Mouse (Mus musculus) CH12.LX (cell line): ENCODE results near the gene Ttc30b. TPM values are rescaled to one million over a fixed set of nuclear protein-coding genes. Genes with fewer than 3 reads are reported as not detected.

Source experiments
- DNase-seq: peaks from one replicate; pipeline ENCODE4 v3.0.0-alpha.2; 2013; ENCODE audit errors: extremely low read depth
- H3K27ac ChIP-seq: 2 replicates; pipeline ENCODE4 v1.5.1; 2012; ENCODE audit warnings: low read depth, mild to moderate bottlenecking, control low read depth, moderate library complexity; ENCODE audit not compliant: insufficient read depth
- H3K27me3 ChIP-seq: replicated peaks from 2 replicates; pipeline ENCODE3; 2012; ENCODE audit warnings: inconsistent platforms
- H3K36me3 ChIP-seq, 2 experiments: replicated peaks in 1 of 2; 2 replicates each; pipeline versions ENCODE3 to v1.6.1; 2012; ENCODE audit warnings: inconsistent platforms in 1 of 2, low read length in 1 of 2, mild to moderate bottlenecking in 1 of 2, mixed read lengths in 1 of 2, moderate library complexity in 1 of 2; ENCODE audit not compliant: control insufficient read depth in 1 of 2, insufficient read depth in 1 of 2
- H3K4me1 ChIP-seq, 2 experiments: 2 replicates each; pipeline ENCODE4 v1.6.1; 2012; ENCODE audit warnings: inconsistent platforms in 1 of 2, moderate library complexity in 1 of 2; ENCODE audit not compliant: insufficient read depth in 2 of 2, control insufficient read depth in 1 of 2
- H3K4me2 ChIP-seq: 2 replicates; pipeline ENCODE4 v1.6.1; 2012; ENCODE audit warnings: low read depth, mild to moderate bottlenecking, control low read depth; ENCODE audit not compliant: poor library complexity, insufficient read depth, severe bottlenecking
- H3K4me3 ChIP-seq, 3 experiments: fragments of 150-350 bp in 1 of 3; sonication (generic) in 1 of 3; replicated peaks in 1 of 3; 2 replicates each; pipeline versions ENCODE3 to v1.5.1; 2011 to 2012; ENCODE audit warnings: low read depth in 2 of 3, low read length in 2 of 3, mild to moderate bottlenecking in 2 of 3, moderate library complexity in 2 of 3, control low read depth in 1 of 3, improper control_type of control experiment in 1 of 3, inconsistent platforms in 1 of 3, mixed read lengths in 1 of 3; ENCODE audit not compliant: poor library complexity in 1 of 3
- H3K79me2 ChIP-seq: replicated peaks from 2 replicates; pipeline ENCODE4 v1.6.1; 2012; ENCODE audit warnings: mild to moderate bottlenecking, moderate library complexity; ENCODE audit not compliant: control insufficient read depth, poor library complexity, insufficient read depth, severe bottlenecking; ENCODE audit errors: extremely low read depth
- H3K9ac ChIP-seq: 2 replicates; pipeline ENCODE4 v1.6.1; 2012; ENCODE audit warnings: low read depth, mild to moderate bottlenecking, control low read depth, moderate library complexity; ENCODE audit not compliant: insufficient read depth
- H3K9me3 ChIP-seq: replicated peaks from 2 replicates; pipeline ENCODE3; 2012; ENCODE audit warnings: low read length, inconsistent platforms, mixed read lengths
- BHLHE40 ChIP-seq: IDR thresholded peaks from 2 replicates; pipeline ENCODE4 v1.6.1; 2011; ENCODE audit warnings: mild to moderate bottlenecking, low read depth, low read length, improper control_type of control experiment
- CHD1 ChIP-seq: IDR thresholded peaks from 2 replicates; pipeline ENCODE4 v1.6.1; 2012; ENCODE audit warnings: low read depth, low read length, improper control_type of control experiment, inconsistent platforms
- CHD2 ChIP-seq: IDR thresholded peaks from 2 replicates; pipeline ENCODE4 v1.6.1; 2011; ENCODE audit warnings: low read length, improper control_type of control experiment
- E2F4 ChIP-seq: IDR thresholded peaks from 2 replicates; pipeline ENCODE4 v1.6.1; 2011; ENCODE audit warnings: low read depth, low read length, improper control_type of control experiment; ENCODE audit not compliant: insufficient replicate concordance
- ELF1 ChIP-seq: IDR thresholded peaks from 2 replicates; pipeline ENCODE4 v1.6.1; 2014; ENCODE audit warnings: low read depth, mild to moderate bottlenecking, inconsistent platforms, low read length, improper control_type of control experiment
- ETS1 ChIP-seq: conservative IDR thresholded peaks from 2 replicates; pipeline ENCODE4 v1.6.1; 2012; ENCODE audit warnings: low read depth, mild to moderate bottlenecking, inconsistent platforms, low read length, improper control_type of control experiment, moderate library complexity
- GABPA ChIP-seq: IDR thresholded peaks from 2 replicates; pipeline ENCODE4 v1.6.1; 2012; ENCODE audit warnings: low read depth, low read length, improper control_type of control experiment, inconsistent platforms; ENCODE audit not compliant: insufficient replicate concordance
- HCFC1 ChIP-seq: IDR thresholded peaks from 2 replicates; pipeline ENCODE4 v1.6.1; 2012; ENCODE audit warnings: low read depth, mild to moderate bottlenecking, inconsistent platforms, low read length, improper control_type of control experiment
- IRF4 ChIP-seq: IDR thresholded peaks from 2 replicates; pipeline ENCODE4 v1.6.1; 2014; ENCODE audit warnings: low read depth, mild to moderate bottlenecking, inconsistent platforms, low read length, improper control_type of control experiment
- JUN ChIP-seq: IDR thresholded peaks from 2 replicates; pipeline ENCODE4 v1.6.1; 2011; ENCODE audit warnings: low read depth, mild to moderate bottlenecking, low read length, improper control_type of control experiment, moderate library complexity; ENCODE audit not compliant: insufficient read depth
- JUND ChIP-seq: conservative IDR thresholded peaks from 2 replicates; pipeline ENCODE4 v1.6.1; 2011; ENCODE audit warnings: low read depth, low read length, improper control_type of control experiment
- KAT2A ChIP-seq: IDR thresholded peaks from 2 replicates; pipeline ENCODE4 v1.6.1; 2012; ENCODE audit warnings: low read length, improper control_type of control experiment, inconsistent platforms; ENCODE audit not compliant: insufficient replicate concordance
- MAFK ChIP-seq: IDR thresholded peaks from 2 replicates; pipeline ENCODE4 v1.6.1; 2011; ENCODE audit warnings: low read length, improper control_type of control experiment; ENCODE audit not compliant: insufficient replicate concordance
- MAX ChIP-seq: IDR thresholded peaks from 2 replicates; pipeline ENCODE4 v1.6.1; 2011; ENCODE audit warnings: low read length, improper control_type of control experiment
- MAZ ChIP-seq: IDR thresholded peaks from 2 replicates; pipeline ENCODE4 v1.6.1; 2012; ENCODE audit warnings: low read depth, mild to moderate bottlenecking, inconsistent platforms, low read length, improper control_type of control experiment, moderate library complexity
- MEF2A ChIP-seq: IDR thresholded peaks from 2 replicates; pipeline ENCODE4 v1.6.1; 2014; ENCODE audit warnings: low read depth, mild to moderate bottlenecking, inconsistent platforms, low read length, improper control_type of control experiment, borderline replicate concordance
- MXI1 ChIP-seq: IDR thresholded peaks from 2 replicates; pipeline ENCODE4 v1.6.1; 2011; ENCODE audit warnings: mild to moderate bottlenecking, low read depth, low read length, improper control_type of control experiment
- MYC ChIP-seq: IDR thresholded peaks from 2 replicates; pipeline ENCODE4 v1.6.1; 2011; ENCODE audit warnings: low read depth, mild to moderate bottlenecking, improper control_type of control experiment, low read length
- NELFE ChIP-seq: IDR thresholded peaks from 2 replicates; pipeline ENCODE4 v1.6.1; 2011; ENCODE audit warnings: low read depth, low read length, improper control_type of control experiment
- NRF1 ChIP-seq: IDR thresholded peaks from 2 replicates; pipeline ENCODE4 v1.6.1; 2014; ENCODE audit warnings: low read depth, mild to moderate bottlenecking, inconsistent platforms, low read length, improper control_type of control experiment, moderate library complexity
- PAX5 ChIP-seq: IDR thresholded peaks from 2 replicates; pipeline ENCODE4 v1.6.1; 2012; ENCODE audit warnings: low read length, inconsistent platforms, mixed read lengths
- POLR2A ChIP-seq: IDR thresholded peaks from 2 replicates; pipeline ENCODE4 v1.6.1; 2011; ENCODE audit warnings: low read depth, mild to moderate bottlenecking, improper control_type of control experiment, low read length
- RAD21 ChIP-seq: IDR thresholded peaks from 2 replicates; pipeline ENCODE4 v1.6.1; 2011; ENCODE audit warnings: low read depth, mild to moderate bottlenecking, low read length, improper control_type of control experiment, moderate library complexity
- RCOR1 ChIP-seq: conservative IDR thresholded peaks from 2 replicates; pipeline ENCODE4 v1.6.1; 2012; ENCODE audit warnings: low read depth, mild to moderate bottlenecking, inconsistent platforms, low read length, improper control_type of control experiment
- SMC3 ChIP-seq: IDR thresholded peaks from 2 replicates; pipeline ENCODE4 v1.6.1; 2011; ENCODE audit warnings: low read depth, low read length, improper control_type of control experiment
- TBP ChIP-seq: conservative IDR thresholded peaks from 2 replicates; pipeline ENCODE4 v1.6.1; 2011; ENCODE audit warnings: low read depth, low read length, improper control_type of control experiment
- UBTF ChIP-seq: IDR thresholded peaks from 2 replicates; pipeline ENCODE4 v1.6.1; 2012; ENCODE audit warnings: low read depth, mild to moderate bottlenecking, inconsistent platforms, low read length, improper control_type of control experiment, moderate library complexity
- USF2 ChIP-seq: conservative IDR thresholded peaks from 2 replicates; pipeline ENCODE4 v1.6.1; 2011; ENCODE audit warnings: low read depth, low read length, improper control_type of control experiment
- ZC3H11A ChIP-seq: IDR thresholded peaks from 2 replicates; pipeline ENCODE4 v1.6.1; 2012; ENCODE audit warnings: low read depth, mild to moderate bottlenecking, inconsistent platforms, low read length, improper control_type of control experiment
- ZKSCAN1 ChIP-seq: IDR thresholded peaks from 2 replicates; pipeline ENCODE4 v1.6.1; 2012; ENCODE audit warnings: low read depth, inconsistent platforms, low read length, improper control_type of control experiment, borderline replicate concordance
- ZMIZ1 ChIP-seq: IDR thresholded peaks from 2 replicates; pipeline ENCODE4 v1.6.1; 2012; ENCODE audit warnings: low read depth, mild to moderate bottlenecking, inconsistent platforms, low read length, improper control_type of control experiment
- ZNF384 ChIP-seq: IDR thresholded peaks from 2 replicates; pipeline ENCODE4 v1.6.1; 2012; ENCODE audit warnings: low read depth, low read length, improper control_type of control experiment, inconsistent platforms
- dilution Hi-C: fragments of 300-500 bp; cut with MboI; formaldehyde crosslinking; loops from 2 replicates; pipeline ENCODE4 v1.14.3; 2020; ENCODE audit warnings: low sequenced_read_pairs; ENCODE audit not compliant: extremely low pct_unique_long_range_greater_than_20kb, extremely low pct_ligation_motif_present
- in situ Hi-C: fragments of 300-500 bp; cut with MboI; formaldehyde crosslinking; loops from 3 replicates; pipeline ENCODE4 v1.14.3; 2019; ENCODE audit warnings: low sequenced_read_pairs, low pct_ligation_motif_present, low pct_unique_long_range_greater_than_20kb, mixed read lengths
- polyA plus RNA-seq: library from polyadenylated mRNA; unstranded; fragments of >175 nt; gene quantifications from 2 replicates; pipeline ENCODE4 v1.2.1, GENCODE M21; 2012; ENCODE audit warnings: low read depth; ENCODE audit not compliant: insufficient read length
- total RNA-seq, 2 experiments: library from RNA; depleted of rRNA; stranded (reverse); fragments of 300-350 nt in 1 of 2; fragments of >200 nt in 1 of 2; gene quantifications; 2 replicates each; pipeline ENCODE4 v1.2.3; 2012 to 2014

Gene Ttc30b
- total RNA-seq (2012; rRNA removed) (0.59 and 0.80 TPM in 2 replicates), total RNA-seq (2014; rRNA removed) (2.6 and 3.1 TPM in 2 replicates), polyA plus RNA-seq (1.2 and 1.5 TPM in 2 replicates)

GRCm38 (mm10) chr2:75938117-75939063 is at the start of gene Ttc30b:
TSS of gene Ttc30b (minus strand) at chr2:75938585.
- Histone ChIP-seq H3K9ac (no peak within 1 kb of the TSS), H3K4me2 (no peak within 1 kb of the TSS)
- no peak for TF ChIP-seq MEF2A
- no peak for TF ChIP-seq MAX
- no peak for TF ChIP-seq ETS1
- 0 out of 2 replicates have a peak, but pooled peaks have one; percentile 22 for TF ChIP-seq TBP
- no peak for TF ChIP-seq UBTF
- no peak for TF ChIP-seq CHD2
- TF ChIP-seq JUN = no peak
- no peak for TF ChIP-seq CHD1
- no peak for TF ChIP-seq E2F4
- TF ChIP-seq ZNF384 = no peak
- TF ChIP-seq SMC3 = no peak
- TF ChIP-seq ELF1 = peak; percentile 73
- TF ChIP-seq MAZ = no peak
- no peak for TF ChIP-seq RCOR1
- TF ChIP-seq KAT2A = peak; percentile 67; the same call in 1 of the 2 replicates
- no peak for TF ChIP-seq GABPA
- TF ChIP-seq MYC = no peak
- TF ChIP-seq RAD21 = no peak
- no peak for TF ChIP-seq ZC3H11A
- peak; percentile 92 for TF ChIP-seq HCFC1
- TF ChIP-seq JUND = no peak
- no peak for TF ChIP-seq MAFK
- TF ChIP-seq MXI1 = no peak
- no peak for TF ChIP-seq PAX5
- no peak for TF ChIP-seq USF2
- TF ChIP-seq ZKSCAN1 = no peak
- TF ChIP-seq BHLHE40 = no peak
- TF ChIP-seq NRF1 = no peak
- no peak for TF ChIP-seq NELFE
- no peak for TF ChIP-seq ZMIZ1
- no peak for TF ChIP-seq IRF4
- no peak for TF ChIP-seq POLR2A
- TF ChIP-seq, all 38 proteins: peak for 4
- Histone ChIP-seq H3K79me2 (no peaks in the 10 kb centered on the region), H3K36me3 (no peaks in the 10 kb centered on the region), H3K4me1 (peaks cover 0 to 9% of the 10 kb centered on the region in 2 experiments; a peak in 2 of 4 replicates), H3K27ac (no peak within 1 kb of the TSS), H3K27me3 (no peaks in the 10 kb centered on the region), H3K9me3 (no peaks in the 10 kb centered on the region), H3K4me3 (peak within 1 kb of the TSS; percentile 53 to 64 (median 54))
- DNase-seq = peak; percentile 81
- in situ Hi-C loops = no loop called here
- dilution Hi-C loops = no loop called here
